Mouse (Mus musculus): ENCODE data around the gene Trp53. TPM values are rescaled to one million over a fixed set of nuclear protein-coding genes. Genes with fewer than 3 reads are reported as not detected.
A peak's percentile ranks its signal among the peaks of the same experiment; 100 is the strongest.
"Not testable (repeated sequence)": the region's sequence is repeated elsewhere in the genome, so short reads cannot be mapped to it uniquely, and the experiment has no call there.

Trp53 gene
- polyA plus RNA-seq (2014; fragmentation: Nextera tagmentation; extraction: Ambion mirVana), result 155 and 163 TPM in 2 replicates

DNA sequence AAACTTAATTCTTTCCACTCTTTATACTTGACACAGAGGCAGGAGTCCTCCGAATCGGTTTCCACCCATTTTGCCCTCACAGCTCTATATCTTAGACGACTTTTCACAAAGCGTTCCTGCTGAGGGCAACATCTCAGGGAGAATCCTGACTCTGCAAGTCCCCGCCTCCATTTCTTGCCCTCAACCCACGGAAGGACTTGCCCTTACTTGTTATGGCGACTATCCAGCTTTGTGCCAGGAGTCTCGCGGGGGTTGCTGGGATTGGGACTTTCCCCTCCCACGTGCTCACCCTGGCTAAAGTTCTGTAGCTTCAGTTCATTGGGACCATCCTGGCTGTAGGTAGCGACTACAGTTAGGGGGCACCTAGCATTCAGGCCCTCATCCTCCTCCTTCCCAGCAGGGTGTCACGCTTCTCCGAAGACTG lies at the start of gene Trp53, which contains the start of gene Wrap53:
Trp53 (plus strand) TSS at position 269 of the 424 bp plus-strand sequence.
Wrap53 (minus strand) TSS at position 165 of the 424 bp plus-strand sequence.
- peaks cover 21% of the 10 kb centered on the region for H3K4me1 ChIP-seq (ENCODE audit: control insufficient read depth, insufficient read depth, low read length)
- no peaks in the 10 kb centered on the region for H3K27me3 ChIP-seq (ENCODE audit: control insufficient read depth, insufficient read depth, low read length)
- under 1% methylated on average over 13 of the region's 13 CpGs for WGBS
- ATAC-seq (ENCODE audit: insufficient number of reproducible peaks, insufficient read depth, low FRiP score, low read depth), result peak; percentile 76
- H3K4me3 ChIP-seq (ENCODE audit: low read depth, low read length), result peak within 1 kb of the TSS; percentile 53
- H3K4me2 ChIP-seq (replicated peaks; ENCODE audit: low read depth, low read length), result peak within 1 kb of the TSS; percentile 95
- H3K9ac ChIP-seq (replicated peaks; ENCODE audit: low read depth, low read length), result peak within 1 kb of the TSS; percentile 82
- peaks cover 13% of the 10 kb centered on the region; the same call in 1 of the 2 replicates for H3K36me3 ChIP-seq (ENCODE audit: control insufficient read depth, insufficient read depth, low read length)
- H3K9me3 ChIP-seq (ENCODE audit: control insufficient read depth, low read depth, low read length), result no peaks in the 10 kb centered on the region
- H3K27ac ChIP-seq (ENCODE audit: low read length), result peak within 1 kb of the TSS; percentile 96

- not testable (repeated sequence) for H3K4me1 ChIP-seq (ENCODE audit: control insufficient read depth, insufficient read depth, low read length); H3K4me3 ChIP-seq (ENCODE audit: low read depth, low read length); H3K9ac ChIP-seq (replicated peaks; ENCODE audit: low read depth, low read length); H3K27me3 ChIP-seq (ENCODE audit: control insufficient read depth, insufficient read depth, low read length); H3K27ac ChIP-seq (ENCODE audit: low read length); H3K36me3 ChIP-seq (ENCODE audit: control insufficient read depth, insufficient read depth, low read length); ATAC-seq (ENCODE audit: insufficient number of reproducible peaks, insufficient read depth, low FRiP score, low read depth); H3K9me3 ChIP-seq (ENCODE audit: control insufficient read depth, low read depth, low read length); H3K4me2 ChIP-seq (replicated peaks; ENCODE audit: low read depth, low read length)
- 90% methylated on average over 6 of the region's 6 CpGs for WGBS
Observed at GRCm38 (mm10) chr11:69530755-69531154, 49.4 kb upstream of the Trp53 start.

DNA sequence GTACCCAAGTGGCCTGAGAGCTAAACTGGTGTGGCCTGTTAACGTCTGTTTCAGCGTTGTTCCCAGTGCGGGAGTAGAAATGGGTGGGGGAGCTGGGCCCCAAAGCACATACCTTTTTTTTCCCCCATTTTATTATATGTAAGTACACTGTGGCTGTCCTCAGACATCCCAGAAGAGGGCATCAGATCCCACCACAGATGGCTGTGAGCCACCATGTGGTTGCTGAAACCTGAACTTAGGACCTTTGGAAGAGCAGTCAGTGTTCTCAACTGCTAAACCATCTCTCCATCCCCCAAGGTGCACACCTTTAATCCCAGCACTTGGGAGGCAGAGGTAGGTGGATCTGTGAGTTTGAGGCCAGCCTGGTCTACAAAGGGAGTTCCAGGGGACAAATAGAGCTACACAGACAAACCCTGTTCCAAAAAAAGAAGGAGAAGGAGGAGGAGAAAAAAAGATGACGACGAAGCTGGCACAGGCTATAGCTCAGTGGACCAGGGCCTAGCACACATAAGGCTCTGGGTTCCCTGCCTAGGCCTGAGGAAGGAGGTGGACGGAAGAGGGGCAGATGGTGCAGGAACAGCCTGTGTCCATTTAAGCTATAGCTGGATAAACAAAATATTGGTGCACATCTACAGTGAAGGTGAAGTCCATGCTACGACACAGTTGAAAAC lies 47.5 kb upstream of the Trp53 start:
- no peaks in the 10 kb centered on the region for H3K9me3 ChIP-seq (ENCODE audit: control insufficient read depth, low read depth, low read length)
- no peak for ATAC-seq (ENCODE audit: insufficient number of reproducible peaks, insufficient read depth, low FRiP score, low read depth)
- no peak overlapping the region for H3K27ac ChIP-seq (ENCODE audit: low read length)
- H3K36me3 ChIP-seq (ENCODE audit: control insufficient read depth, insufficient read depth, low read length), result no peaks in the 10 kb centered on the region
- no peaks in the 10 kb centered on the region for H3K4me1 ChIP-seq (ENCODE audit: control insufficient read depth, insufficient read depth, low read length)
- H3K9ac ChIP-seq (replicated peaks; ENCODE audit: low read depth, low read length), result no peak overlapping the region
- WGBS, result 79% methylated on average over 7 of the region's 7 CpGs
- no peak overlapping the region for H3K4me3 ChIP-seq (ENCODE audit: low read depth, low read length)
- no peaks in the 10 kb centered on the region for H3K27me3 ChIP-seq (ENCODE audit: control insufficient read depth, insufficient read depth, low read length)
- no peak overlapping the region for H3K4me2 ChIP-seq (replicated peaks; ENCODE audit: low read depth, low read length)

- no peak overlapping the region for H3K9ac ChIP-seq (replicated peaks; ENCODE audit: low read depth, low read length)
- H3K36me3 ChIP-seq (ENCODE audit: control insufficient read depth, insufficient read depth, low read length), result no peaks in the 10 kb centered on the region
- H3K4me2 ChIP-seq (replicated peaks; ENCODE audit: low read depth, low read length), result no peak overlapping the region
- H3K4me3 ChIP-seq (ENCODE audit: low read depth, low read length), result no peak overlapping the region
- H3K4me1 ChIP-seq (ENCODE audit: control insufficient read depth, insufficient read depth, low read length), result no peaks in the 10 kb centered on the region
- no peak for ATAC-seq (ENCODE audit: insufficient number of reproducible peaks, insufficient read depth, low FRiP score, low read depth)
- WGBS, result 74% methylated on average over 1 of the region's 1 CpGs
- H3K9me3 ChIP-seq (ENCODE audit: control insufficient read depth, low read depth, low read length), result no peaks in the 10 kb centered on the region
- no peaks in the 10 kb centered on the region for H3K27me3 ChIP-seq (ENCODE audit: control insufficient read depth, insufficient read depth, low read length)
- no peak overlapping the region for H3K27ac ChIP-seq (ENCODE audit: low read length)
Observed at GRCm38 (mm10) chr11:69534990-69535389, 45.2 kb upstream of the Trp53 start.

DNA sequence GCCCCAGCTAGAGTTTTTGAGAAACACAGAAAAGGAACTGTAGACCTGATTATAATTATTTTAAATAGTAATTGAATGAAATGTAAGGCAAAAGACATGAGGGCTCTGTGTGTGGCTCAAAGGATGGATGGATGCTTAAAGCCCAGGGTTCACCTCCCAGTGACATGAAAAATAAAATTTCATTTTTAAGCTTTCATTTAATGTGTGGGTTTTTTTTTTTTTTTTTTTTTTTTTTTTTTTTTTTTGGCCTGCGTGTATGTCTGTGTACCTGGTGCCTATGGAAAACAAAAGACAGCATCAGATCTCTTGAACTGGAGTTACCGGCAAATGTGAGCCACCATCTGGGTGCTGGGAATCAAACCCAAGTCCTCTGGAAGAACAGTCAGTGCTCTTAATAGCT lies 39.5 kb upstream of the Trp53 start:
- H3K4me1 ChIP-seq (ENCODE audit: control insufficient read depth, insufficient read depth, low read length), result no peaks in the 10 kb centered on the region
- no peak overlapping the region for H3K4me2 ChIP-seq (replicated peaks; ENCODE audit: low read depth, low read length)
- no peaks in the 10 kb centered on the region for H3K27me3 ChIP-seq (ENCODE audit: control insufficient read depth, insufficient read depth, low read length)
- no peak overlapping the region for H3K4me3 ChIP-seq (ENCODE audit: low read depth, low read length)
- 86% methylated on average over 2 of the region's 2 CpGs for WGBS
- no peaks in the 10 kb centered on the region for H3K36me3 ChIP-seq (ENCODE audit: control insufficient read depth, insufficient read depth, low read length)
- ATAC-seq (ENCODE audit: insufficient number of reproducible peaks, insufficient read depth, low FRiP score, low read depth), result no peak
- H3K27ac ChIP-seq (ENCODE audit: low read length), result no peak overlapping the region
- H3K9me3 ChIP-seq (ENCODE audit: control insufficient read depth, low read depth, low read length), result no peaks in the 10 kb centered on the region
- H3K9ac ChIP-seq (replicated peaks; ENCODE audit: low read depth, low read length), result no peak overlapping the region

DNA sequence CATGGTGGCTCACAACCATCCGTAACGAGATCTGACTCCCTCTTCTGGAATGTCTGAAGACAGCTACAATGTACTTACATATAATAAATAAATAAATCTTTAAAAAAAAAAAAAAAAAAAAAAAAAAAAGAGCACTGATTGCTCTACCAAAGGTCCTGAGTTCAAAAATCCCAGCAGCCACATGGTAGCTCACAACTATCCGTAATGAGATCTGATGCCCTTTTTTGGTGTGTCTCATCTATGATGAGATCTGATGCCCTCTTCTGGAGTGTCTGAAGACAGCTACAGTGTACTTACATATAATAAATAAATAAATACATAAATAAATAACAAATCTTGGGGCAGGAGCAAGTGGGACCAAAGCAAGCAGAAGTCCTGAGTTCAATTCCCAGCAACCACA lies 38.4 kb upstream of the Trp53 start:
- not testable (repeated sequence) for H3K9me3 ChIP-seq (ENCODE audit: control insufficient read depth, low read depth, low read length); H3K36me3 ChIP-seq (ENCODE audit: control insufficient read depth, insufficient read depth, low read length); H3K27me3 ChIP-seq (ENCODE audit: control insufficient read depth, insufficient read depth, low read length); ATAC-seq (ENCODE audit: insufficient number of reproducible peaks, insufficient read depth, low FRiP score, low read depth); H3K4me3 ChIP-seq (ENCODE audit: low read depth, low read length); H3K4me2 ChIP-seq (replicated peaks; ENCODE audit: low read depth, low read length); H3K27ac ChIP-seq (ENCODE audit: low read length); H3K9ac ChIP-seq (replicated peaks; ENCODE audit: low read depth, low read length); H3K4me1 ChIP-seq (ENCODE audit: control insufficient read depth, insufficient read depth, low read length)
- WGBS, result 79% methylated on average over 1 of the region's 3 CpGs

DNA sequence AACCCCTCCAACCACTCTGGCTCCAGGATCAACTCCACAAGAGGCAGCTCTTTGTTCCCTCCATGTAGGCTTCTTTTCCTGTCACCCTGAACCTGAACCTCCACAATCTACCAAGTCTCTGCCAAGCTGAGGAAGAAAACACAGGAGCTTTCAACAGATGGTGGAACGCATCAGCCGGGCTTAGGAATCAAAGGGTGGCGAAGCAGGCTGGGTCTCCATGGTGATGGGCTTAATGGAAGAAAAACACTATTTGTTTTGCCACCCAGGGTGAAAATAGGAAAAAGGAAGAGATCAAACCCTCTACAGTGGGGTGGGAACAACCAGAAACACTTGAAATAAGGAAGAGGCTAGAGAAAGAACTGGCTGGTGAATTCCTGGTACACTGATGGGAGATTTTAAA lies 36.6 kb upstream of the Trp53 start:
- Histone ChIP-seq H3K4me2 (replicated peaks; ENCODE audit: low read depth, low read length) (no peak overlapping the region), H3K36me3 (ENCODE audit: control insufficient read depth, insufficient read depth, low read length) (no peaks in the 10 kb centered on the region), H3K9me3 (ENCODE audit: control insufficient read depth, low read depth, low read length) (no peaks in the 10 kb centered on the region), H3K9ac (replicated peaks; ENCODE audit: low read depth, low read length) (no peak overlapping the region), H3K4me1 (ENCODE audit: control insufficient read depth, insufficient read depth, low read length) (no peaks in the 10 kb centered on the region), H3K27me3 (ENCODE audit: control insufficient read depth, insufficient read depth, low read length) (no peaks in the 10 kb centered on the region), H3K27ac (ENCODE audit: low read length) (no peak overlapping the region), H3K4me3 (ENCODE audit: low read depth, low read length) (no peak overlapping the region)
- ATAC-seq (ENCODE audit: insufficient number of reproducible peaks, insufficient read depth, low FRiP score, low read depth), result no peak
- WGBS, result 31% methylated on average over 3 of the region's 3 CpGs

GRCm38 (mm10) chr11:69545957-69546356 lies 34.2 kb upstream of the Trp53 start:
- H3K4me2 ChIP-seq (replicated peaks; ENCODE audit: low read depth, low read length), result peak overlapping the region; percentile 94
- ATAC-seq (ENCODE audit: insufficient number of reproducible peaks, insufficient read depth, low FRiP score, low read depth), result no peak
- 0 out of 2 replicates have a peak, but pooled peaks cover 3% of the 10 kb centered on the region for H3K4me1 ChIP-seq (ENCODE audit: control insufficient read depth, insufficient read depth, low read length)
- H3K27ac ChIP-seq (ENCODE audit: low read length), result peak overlapping the region; percentile 93
- no peaks in the 10 kb centered on the region for H3K9me3 ChIP-seq (ENCODE audit: control insufficient read depth, low read depth, low read length)
- 0 out of 2 replicates have a peak overlapping the region, but pooled peaks have one; percentile 50 for H3K9ac ChIP-seq (replicated peaks; ENCODE audit: low read depth, low read length)
- H3K4me3 ChIP-seq (ENCODE audit: low read depth, low read length), result peak overlapping the region; percentile 51
- 12% methylated on average over 7 of the region's 7 CpGs for WGBS
- H3K36me3 ChIP-seq (ENCODE audit: control insufficient read depth, insufficient read depth, low read length), result no peaks in the 10 kb centered on the region
- H3K27me3 ChIP-seq (ENCODE audit: control insufficient read depth, insufficient read depth, low read length), result no peaks in the 10 kb centered on the region

Data from stomach, embryonic 14.5 days (tissue).